Mouse (Mus musculus) neural tube, embryonic 15.5 days (tissue): ENCODE measurements around the gene Morc3. TPM values are rescaled to one million over a fixed set of nuclear protein-coding genes. Genes with fewer than 3 reads are reported as not detected.

ENCODE experiments used
- ATAC-seq: fragments of 200-750 bp; cut with Nextera tagmentation; 2 replicates; pipeline ENCODE4 v1.8.0; 2017; ENCODE audit warnings: mild to moderate bottlenecking, moderate TSS enrichment, moderate library complexity; ENCODE audit not compliant: low FRiP score
- H3K27ac ChIP-seq: fragments of 300-500 bp; sonication (generic); replicated peaks from 2 replicates; pipeline ENCODE4 v1.5.1; 2015; ENCODE audit warnings: mild to moderate bottlenecking, inconsistent platforms
- H3K27me3 ChIP-seq: fragments of 300-500 bp; sonication (generic); replicated peaks from 2 replicates; pipeline ENCODE4 v1.6.1; 2015; ENCODE audit warnings: inconsistent platforms
- H3K36me3 ChIP-seq: fragments of 300-500 bp; sonication (generic); 2 replicates; pipeline ENCODE4 v1.6.1; 2015; ENCODE audit warnings: inconsistent platforms
- H3K4me1 ChIP-seq: fragments of 300-500 bp; sonication (generic); 2 replicates; pipeline ENCODE4 v1.6.1; 2015; ENCODE audit warnings: inconsistent platforms
- H3K4me2 ChIP-seq: fragments of 300-500 bp; sonication (generic); 2 replicates; pipeline ENCODE4 v1.6.1; 2015; ENCODE audit warnings: inconsistent platforms, mild to moderate bottlenecking, moderate library complexity
- H3K4me3 ChIP-seq: fragments of 300-500 bp; sonication (generic); replicated peaks from 2 replicates; pipeline ENCODE4 v1.5.1; 2015; ENCODE audit warnings: mild to moderate bottlenecking, inconsistent platforms
- H3K9ac ChIP-seq: fragments of 300-500 bp; sonication (generic); replicated peaks from 2 replicates; pipeline ENCODE4 v1.6.1; 2015; ENCODE audit warnings: mild to moderate bottlenecking, inconsistent platforms
- H3K9me3 ChIP-seq: fragments of 300-500 bp; sonication (generic); replicated peaks from 2 replicates; pipeline ENCODE4 v1.6.1; 2016; ENCODE audit warnings: inconsistent platforms
- WGBS: fragments of 180-500 bp; shearing (Covaris S2); methylation state at CpG from one replicate; pipeline ENCODE4 v1.1.7; 2015; ENCODE audit warnings: mixed read lengths; 5-methylcytosine and 5-hydroxymethylcytosine counted together
- polyA plus RNA-seq: library from polyadenylated mRNA; unstranded; fragments of >200 nt; fragmentation: Nextera tagmentation; extraction: Ambion mirVana; gene quantifications from 2 replicates; pipeline ENCODE4 v1.2.1, GENCODE M21; 2015

Gene Morc3
- polyA plus RNA-seq, 1 experiment from 2014 or later: 32.1 TPM

DNA sequence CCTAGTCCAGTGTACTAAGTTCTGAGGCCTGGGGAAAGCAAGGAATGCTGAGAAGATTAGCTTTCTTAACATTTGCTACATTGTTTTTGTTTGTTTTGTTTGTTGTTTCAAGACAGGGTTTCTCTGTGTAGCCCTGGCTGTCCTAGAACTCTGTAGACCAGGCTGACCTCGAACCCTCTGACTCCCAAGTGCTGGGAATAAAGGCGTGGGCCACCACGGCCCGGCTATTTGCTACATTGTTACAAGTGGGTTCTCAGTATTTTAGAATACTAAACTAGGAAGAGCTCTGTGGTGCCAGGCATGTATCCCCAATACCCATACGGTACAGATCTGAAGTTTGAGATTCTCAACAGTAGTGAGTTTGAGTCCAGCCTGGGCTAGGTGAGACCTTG, 52.8 kb downstream of the Morc3 start:
- WGBS: 57% methylated on average over 5 of the region's 5 CpGs
- H3K9ac ChIP-seq: peak overlapping the region; percentile 41; the same call in 1 of the 2 replicates
- H3K4me1 ChIP-seq: peaks cover 10% of the 10 kb centered on the region
- H3K27ac ChIP-seq: no peak overlapping the region
- H3K4me3 ChIP-seq: peak overlapping the region; percentile 57
- H3K4me2 ChIP-seq: peak overlapping the region; percentile 83
- no peak for ATAC-seq
- no peaks in the 10 kb centered on the region for H3K27me3 ChIP-seq
- no peaks in the 10 kb centered on the region; the same call in 1 of the 2 replicates for H3K36me3 ChIP-seq
- H3K9me3 ChIP-seq: no peaks in the 10 kb centered on the region

DNA sequence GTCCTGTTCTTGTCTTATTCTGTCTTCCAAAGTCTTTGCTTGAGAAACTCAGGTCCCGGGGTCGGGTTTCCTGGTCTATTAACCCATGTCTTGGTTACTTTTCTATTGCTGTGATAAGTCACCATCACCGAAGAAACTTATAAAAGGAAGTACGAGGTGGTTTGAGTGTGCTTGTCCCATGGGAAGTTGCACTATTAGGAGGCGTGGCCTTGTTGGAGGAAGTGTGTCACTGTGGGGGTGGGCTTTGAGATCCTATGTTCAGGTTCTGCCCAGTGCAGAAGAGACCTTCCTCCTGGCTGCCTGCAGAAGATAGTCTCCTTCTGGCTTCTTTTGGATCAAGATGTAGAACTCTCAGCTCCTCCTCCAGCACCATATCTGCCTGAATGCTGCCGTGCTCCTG, 56.6 kb downstream of the Morc3 start:
- H3K27ac ChIP-seq: no peak overlapping the region
- H3K9me3 ChIP-seq: no peaks in the 10 kb centered on the region
- no peaks in the 10 kb centered on the region; the same call in none of the 2 replicates for H3K36me3 ChIP-seq
- ATAC-seq: no peak
- no peaks in the 10 kb centered on the region for H3K27me3 ChIP-seq
- H3K9ac ChIP-seq: no peak overlapping the region
- H3K4me1 ChIP-seq: peaks cover 8% of the 10 kb centered on the region
- H3K4me3 ChIP-seq: no peak overlapping the region
- 92% methylated on average over 6 of the region's 6 CpGs for WGBS
- no peak overlapping the region for H3K4me2 ChIP-seq

DNA sequence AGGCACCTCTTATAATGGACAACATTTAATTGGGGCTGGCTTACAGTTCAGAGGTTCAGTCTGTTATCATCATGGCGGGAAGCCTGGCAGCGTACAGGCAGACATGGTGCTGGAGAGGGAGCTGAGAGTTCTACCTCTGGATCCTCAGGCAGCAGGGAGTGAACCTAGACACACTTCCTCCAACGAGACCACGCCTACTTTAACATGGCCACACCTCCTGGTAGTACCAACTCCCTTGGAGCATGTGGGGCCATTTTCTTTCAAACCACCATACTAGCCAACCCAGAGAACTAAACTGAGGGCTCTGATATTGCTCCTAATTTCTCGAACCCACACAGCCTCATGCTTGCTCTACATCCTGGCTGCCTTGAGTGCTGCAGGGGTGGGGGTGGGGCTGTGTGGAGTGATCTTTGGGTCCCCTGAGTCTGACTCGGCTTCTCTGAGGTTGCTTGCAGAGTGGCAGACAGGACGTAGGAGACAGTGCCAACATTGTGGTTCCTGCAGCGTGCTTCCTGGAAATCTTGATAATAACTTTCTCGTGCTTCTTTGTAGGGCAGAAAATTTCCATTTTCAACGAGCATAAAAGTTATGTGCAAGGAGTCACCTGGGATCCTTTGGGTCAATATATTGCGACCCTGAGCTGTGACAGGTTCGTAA, 59.2 kb downstream of the Morc3 start:
- Histone ChIP-seq H3K27me3 (no peaks in the 10 kb centered on the region), H3K27ac (no peak overlapping the region), H3K4me3 (no peak overlapping the region), H3K9ac (no peak overlapping the region), H3K9me3 (no peaks in the 10 kb centered on the region), H3K4me1 (no peaks in the 10 kb centered on the region), H3K36me3 (no peaks in the 10 kb centered on the region; the same call in none of the 2 replicates), H3K4me2 (no peak overlapping the region)
- 91% methylated on average over 12 of the region's 12 CpGs for WGBS
- ATAC-seq: no peak

DNA sequence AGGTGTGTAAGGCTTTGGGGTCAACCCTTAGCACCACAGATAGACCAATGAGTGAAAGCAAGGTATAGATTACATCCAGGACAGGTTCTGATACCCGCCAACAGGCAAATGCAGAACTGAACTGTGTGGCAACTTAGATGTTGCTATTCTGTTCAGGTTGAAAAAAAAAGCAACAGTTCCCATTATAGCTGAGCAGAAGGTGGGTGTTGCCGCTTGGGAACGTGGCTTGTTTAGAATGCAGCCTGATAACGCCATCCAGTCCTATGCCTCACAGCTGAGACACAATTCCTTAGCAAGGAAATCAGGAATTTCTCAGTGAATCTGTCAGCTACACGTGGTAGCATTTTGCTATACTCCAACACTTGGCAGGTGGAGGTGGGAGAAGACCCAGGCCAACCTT, 61.4 kb downstream of the Morc3 start:
- Histone ChIP-seq H3K36me3 (no peaks in the 10 kb centered on the region; the same call in none of the 2 replicates), H3K27me3 (no peaks in the 10 kb centered on the region), H3K9me3 (no peaks in the 10 kb centered on the region), H3K4me1 (no peaks in the 10 kb centered on the region), H3K4me3 (no peak overlapping the region), H3K4me2 (no peak overlapping the region), H3K27ac (no peak overlapping the region), H3K9ac (no peak overlapping the region)
- WGBS: 96% methylated on average over 5 of the region's 5 CpGs
- no peak for ATAC-seq

DNA sequence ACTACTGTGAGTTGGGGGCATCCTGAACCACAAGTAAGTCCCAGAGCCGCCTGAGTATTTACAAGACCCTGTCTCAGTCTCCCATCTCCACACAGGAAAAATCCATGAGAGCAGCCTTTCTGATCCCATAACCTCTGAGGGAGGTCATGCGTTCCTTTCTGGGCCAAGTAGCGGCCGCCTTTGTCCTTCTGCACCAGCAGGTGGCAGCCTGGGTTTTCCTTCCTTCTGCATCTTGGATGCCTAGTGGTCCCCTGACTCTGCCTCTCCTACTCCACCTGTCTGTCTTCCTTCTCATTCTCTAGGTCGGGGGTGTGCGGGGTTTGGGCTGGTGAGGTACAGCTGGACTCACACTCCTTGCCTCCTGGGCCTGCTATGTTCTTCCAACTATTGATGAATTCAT, 71.1 kb downstream of the Morc3 start:
- ATAC-seq: no peak
- no peaks in the 10 kb centered on the region for H3K4me1 ChIP-seq
- no peaks in the 10 kb centered on the region for H3K9me3 ChIP-seq
- H3K9ac ChIP-seq: no peak overlapping the region
- H3K4me2 ChIP-seq: no peak overlapping the region
- no peak overlapping the region for H3K4me3 ChIP-seq
- 85% methylated on average over 6 of the region's 6 CpGs for WGBS
- no peak overlapping the region for H3K27ac ChIP-seq
- no peaks in the 10 kb centered on the region for H3K36me3 ChIP-seq
- H3K27me3 ChIP-seq: no peaks in the 10 kb centered on the region

DNA sequence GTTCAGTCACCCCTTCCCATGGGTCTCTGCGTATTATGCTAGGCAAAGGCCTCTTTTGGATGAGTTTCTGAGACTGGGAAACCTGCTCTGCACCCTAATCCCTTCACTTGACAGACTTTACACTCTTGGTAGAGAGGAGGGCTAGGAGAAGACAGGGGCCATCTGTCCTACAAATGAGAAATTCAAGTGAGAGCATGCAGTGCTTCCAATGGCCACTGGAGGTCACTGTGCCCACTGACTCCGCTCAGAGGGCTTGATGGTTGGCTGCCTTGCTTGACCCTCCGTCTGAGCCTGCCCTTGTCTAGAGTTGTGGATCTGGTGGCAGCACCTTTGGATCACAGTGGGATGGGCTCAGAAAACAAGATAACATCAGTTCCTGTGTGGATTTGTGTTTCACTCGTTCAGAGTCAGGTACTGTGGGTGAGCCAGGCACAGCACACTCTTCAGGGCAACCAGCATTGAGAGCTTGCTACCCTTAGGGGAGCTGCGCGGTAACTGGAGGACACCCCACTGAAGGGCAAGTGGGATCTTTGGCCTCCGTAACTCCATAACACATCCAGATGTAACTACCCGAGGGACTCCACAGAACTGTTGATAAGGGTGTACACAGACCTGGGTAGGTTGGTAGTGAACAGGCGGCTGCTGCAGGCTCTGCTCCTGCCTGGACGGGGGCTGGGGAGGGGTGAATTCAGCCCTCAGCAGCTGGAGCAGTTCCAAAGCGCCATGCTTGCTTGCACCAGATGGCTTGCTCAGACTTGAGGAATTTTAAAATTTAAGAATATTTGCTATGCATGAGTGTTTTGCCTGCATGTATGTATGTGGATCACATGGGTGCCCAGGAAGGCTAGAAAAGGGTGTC, 74.5 kb downstream of the Morc3 start:
- H3K4me3 ChIP-seq: no peak overlapping the region
- WGBS: 72% methylated on average over 11 of the region's 11 CpGs
- no peaks in the 10 kb centered on the region for H3K36me3 ChIP-seq
- no peaks in the 10 kb centered on the region for H3K9me3 ChIP-seq
- no peak for ATAC-seq
- no peaks in the 10 kb centered on the region for H3K4me1 ChIP-seq
- H3K9ac ChIP-seq: no peak overlapping the region
- H3K27ac ChIP-seq: no peak overlapping the region
- no peaks in the 10 kb centered on the region for H3K27me3 ChIP-seq
- H3K4me2 ChIP-seq: no peak overlapping the region

DNA sequence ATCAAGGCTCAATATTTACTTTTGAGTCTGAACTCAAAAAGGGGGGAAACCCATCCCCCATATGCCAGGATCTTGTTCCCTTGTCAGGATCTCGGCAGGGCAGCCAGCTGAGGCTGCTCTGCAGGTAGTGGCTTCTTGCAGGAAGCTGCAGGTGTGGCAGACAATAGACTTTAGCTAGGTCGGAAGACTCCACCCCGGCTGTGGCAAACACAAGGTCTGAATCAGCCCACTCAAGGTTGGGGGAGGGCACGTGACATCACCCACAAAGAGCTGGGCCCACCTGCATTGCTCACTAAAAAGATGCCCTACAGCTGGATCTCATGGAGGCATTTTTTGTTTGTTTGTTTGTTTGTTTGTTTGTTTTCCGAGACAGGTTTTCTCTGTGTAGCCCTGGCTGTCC, 75.8 kb downstream of the Morc3 start:
- H3K4me3 ChIP-seq: no peak overlapping the region
- WGBS: 81% methylated on average over 5 of the region's 5 CpGs
- no peak overlapping the region for H3K9ac ChIP-seq
- no peaks in the 10 kb centered on the region for H3K4me1 ChIP-seq
- ATAC-seq: no peak
- no peaks in the 10 kb centered on the region for H3K9me3 ChIP-seq
- no peaks in the 10 kb centered on the region for H3K36me3 ChIP-seq
- H3K4me2 ChIP-seq: no peak overlapping the region
- H3K27ac ChIP-seq: no peak overlapping the region
- H3K27me3 ChIP-seq: no peaks in the 10 kb centered on the region

DNA sequence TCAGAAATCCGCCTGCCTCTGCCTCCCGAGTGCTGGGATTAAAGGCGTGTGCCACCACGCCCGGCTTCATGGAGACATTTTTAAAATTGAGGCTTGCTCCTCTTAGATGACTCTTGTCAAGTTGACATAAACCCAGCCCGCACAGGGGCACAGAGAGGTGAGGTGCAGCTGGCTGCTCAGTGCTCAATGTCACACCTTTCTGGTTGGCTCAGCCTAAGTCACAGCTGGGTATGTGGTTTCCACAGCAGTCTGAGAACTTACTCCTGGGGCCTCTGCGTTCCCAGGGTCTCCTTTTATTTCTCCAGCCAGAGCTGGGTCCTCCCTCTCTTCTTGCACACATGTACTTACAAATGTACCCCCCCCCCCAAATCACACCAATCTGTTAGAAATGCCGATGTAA, 76.3 kb downstream of the Morc3 start:
- H3K9me3 ChIP-seq: no peaks in the 10 kb centered on the region
- H3K9ac ChIP-seq: no peak overlapping the region
- H3K4me3 ChIP-seq: no peak overlapping the region
- ATAC-seq: no peak
- no peaks in the 10 kb centered on the region for H3K27me3 ChIP-seq
- 96% methylated on average over 8 of the region's 8 CpGs for WGBS
- no peaks in the 10 kb centered on the region for H3K4me1 ChIP-seq
- H3K36me3 ChIP-seq: no peaks in the 10 kb centered on the region
- H3K4me2 ChIP-seq: no peak overlapping the region
- H3K27ac ChIP-seq: no peak overlapping the region

DNA sequence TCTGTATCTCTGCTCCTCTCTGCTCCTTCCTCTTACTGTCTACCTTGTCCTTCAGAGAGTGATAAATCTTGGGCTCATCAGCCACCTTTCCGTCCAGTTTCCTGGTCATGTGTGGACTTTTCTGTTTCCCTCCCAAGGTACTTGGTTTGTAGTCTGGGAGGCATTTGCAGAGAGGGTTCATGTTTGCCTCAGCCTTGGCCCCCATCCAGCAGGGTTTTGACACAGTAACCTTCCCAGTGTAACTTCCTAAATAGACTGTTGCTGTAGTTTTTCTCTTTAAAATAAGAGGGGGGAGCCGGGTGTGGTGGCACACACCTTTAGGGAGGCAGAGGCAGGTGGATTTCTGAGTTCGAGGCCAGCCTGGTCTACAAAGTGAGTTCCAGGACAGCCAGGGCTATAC, 78.0 kb downstream of the Morc3 start:
- no peak overlapping the region for H3K4me3 ChIP-seq
- ATAC-seq: no peak
- 93% methylated on average over 3 of the region's 3 CpGs for WGBS

DNA sequence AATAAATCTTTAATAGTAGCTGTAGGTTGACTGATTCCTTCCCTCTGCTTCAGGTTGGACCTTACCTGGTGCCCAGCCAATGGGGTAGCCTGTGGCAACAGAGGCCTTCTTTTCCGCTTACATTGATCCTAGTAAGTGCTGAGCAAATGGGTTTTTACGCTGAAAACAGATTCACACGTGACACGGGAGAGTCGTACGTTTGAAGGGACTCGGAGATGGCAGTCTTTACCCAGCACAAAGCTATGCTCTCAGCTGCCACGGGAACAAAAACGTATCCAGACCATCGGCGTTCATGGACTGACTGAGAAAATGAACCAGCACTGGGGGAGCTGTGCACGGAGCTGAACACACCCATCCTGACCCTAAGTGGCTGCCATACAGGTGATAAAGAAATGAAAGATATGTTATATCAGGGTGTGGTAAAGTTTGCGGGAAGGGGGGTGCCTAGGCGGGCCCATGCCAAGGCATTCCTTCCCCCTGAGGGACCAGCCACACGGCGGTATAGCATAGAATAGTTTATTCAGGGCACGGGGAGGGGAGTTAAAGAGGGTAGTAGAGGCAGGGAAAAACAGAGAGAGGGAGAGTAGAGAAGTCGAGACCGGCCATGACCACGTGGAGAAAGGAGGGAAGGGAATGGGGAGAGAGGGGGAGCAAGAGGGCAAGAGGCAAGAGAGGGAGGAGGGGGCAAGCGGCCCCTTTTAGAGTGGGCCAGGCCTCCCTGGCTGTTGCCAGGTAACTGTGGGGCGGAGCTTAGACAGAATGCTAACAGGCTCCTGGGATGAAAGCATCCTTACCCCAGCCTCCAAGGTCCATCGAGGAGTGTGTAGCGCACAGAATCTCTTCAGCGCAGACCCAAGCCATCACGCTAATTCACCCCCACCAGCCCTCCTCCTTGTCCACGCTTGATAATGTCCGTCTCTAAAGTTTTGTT, 79.1 kb downstream of the Morc3 start:
- H3K4me2 ChIP-seq: no peak overlapping the region
- no peaks in the 10 kb centered on the region for H3K27me3 ChIP-seq
- H3K4me1 ChIP-seq: no peaks in the 10 kb centered on the region
- no peak overlapping the region for H3K27ac ChIP-seq
- no peaks in the 10 kb centered on the region for H3K9me3 ChIP-seq
- H3K36me3 ChIP-seq: no peaks in the 10 kb centered on the region
- no peak for ATAC-seq
- 69% methylated on average over 28 of the region's 28 CpGs for WGBS
- no peak overlapping the region for H3K4me3 ChIP-seq
- no peak overlapping the region for H3K9ac ChIP-seq

More for the DNA sequence above, 78.0 kb downstream of the Morc3 start:
- Histone ChIP-seq H3K27ac (no peak overlapping the region), H3K27me3 (no peaks in the 10 kb centered on the region), H3K4me1 (no peaks in the 10 kb centered on the region), H3K4me2 (no peak overlapping the region), H3K9me3 (no peaks in the 10 kb centered on the region), H3K9ac (no peak overlapping the region), H3K36me3 (no peaks in the 10 kb centered on the region)

DNA sequence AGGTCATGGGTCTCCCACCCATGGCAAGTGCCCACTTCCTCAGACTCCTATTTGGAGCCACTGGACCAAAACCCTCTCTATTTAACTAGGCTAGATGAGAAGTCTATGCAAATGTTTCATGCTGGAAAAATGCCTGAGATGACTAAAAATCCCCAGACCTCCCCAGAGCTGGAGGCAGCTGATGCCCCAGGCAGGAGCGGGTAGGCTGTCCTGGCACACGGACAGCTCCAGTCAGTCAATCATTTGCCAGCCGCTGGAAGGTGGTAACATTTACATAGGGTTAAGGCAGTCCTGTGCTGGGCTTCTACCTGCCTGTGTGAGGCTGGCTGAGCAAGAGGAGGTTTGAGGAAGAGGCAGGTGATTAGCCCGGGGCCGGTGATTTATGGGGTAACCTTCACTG, 80.2 kb downstream of the Morc3 start:
- H3K4me3 ChIP-seq: no peak overlapping the region
- H3K4me2 ChIP-seq: no peak overlapping the region
- WGBS: 62% methylated on average over 5 of the region's 5 CpGs
- H3K27me3 ChIP-seq: no peaks in the 10 kb centered on the region
- no peak overlapping the region for H3K9ac ChIP-seq
- no peaks in the 10 kb centered on the region for H3K36me3 ChIP-seq
- no peaks in the 10 kb centered on the region for H3K4me1 ChIP-seq
- no peak overlapping the region for H3K27ac ChIP-seq
- no peaks in the 10 kb centered on the region for H3K9me3 ChIP-seq
- no peak for ATAC-seq
